Mouse (Mus musculus): Measurements from ENCODE around the gene Ripk1. TPM values are rescaled to one million over a fixed set of nuclear protein-coding genes. Genes with fewer than 3 reads are reported as not detected.
"Not testable (repeated sequence)": the region's sequence is repeated elsewhere in the genome, so short reads cannot be mapped to it uniquely, and the experiment has no call there.

Gene Ripk1
- total RNA-seq, 2 experiments from 2014 or later, result 8.2 to 9.6 TPM

GRCm38 (mm10) chr13:34074441-34074840 lies 72.3 kb downstream of the Ripk1 start:
- DNase-seq; intact Hi-C loops (cut with DNase I): not testable (repeated sequence)

DNA sequence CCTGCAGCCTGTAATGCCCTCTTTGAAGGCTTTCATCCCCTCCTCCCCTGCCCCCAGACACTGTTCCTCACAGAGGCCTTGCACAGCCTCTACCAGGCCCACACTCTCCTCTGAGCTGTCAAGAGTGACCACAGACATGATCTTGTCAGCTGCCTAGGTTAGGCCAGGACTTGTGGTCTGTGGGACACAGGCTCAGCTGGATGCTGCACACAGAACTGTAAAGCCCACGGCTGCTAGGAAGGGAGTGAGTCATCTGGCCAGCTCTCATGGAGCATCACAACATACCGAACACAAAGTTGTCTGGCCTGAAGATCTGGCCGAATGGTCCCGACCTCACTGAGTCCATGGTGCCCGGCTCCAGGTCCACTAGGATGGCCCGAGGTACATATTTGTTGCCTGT lies 73.7 kb downstream of the Ripk1 start:
- DNase-seq, result not testable (repeated sequence)
- intact Hi-C loops (cut with DNase I), result loop anchor here (2.0 kb wide), 1 partner anchor 29 kb away; no protein-coding TSS in a partner anchor

DNA sequence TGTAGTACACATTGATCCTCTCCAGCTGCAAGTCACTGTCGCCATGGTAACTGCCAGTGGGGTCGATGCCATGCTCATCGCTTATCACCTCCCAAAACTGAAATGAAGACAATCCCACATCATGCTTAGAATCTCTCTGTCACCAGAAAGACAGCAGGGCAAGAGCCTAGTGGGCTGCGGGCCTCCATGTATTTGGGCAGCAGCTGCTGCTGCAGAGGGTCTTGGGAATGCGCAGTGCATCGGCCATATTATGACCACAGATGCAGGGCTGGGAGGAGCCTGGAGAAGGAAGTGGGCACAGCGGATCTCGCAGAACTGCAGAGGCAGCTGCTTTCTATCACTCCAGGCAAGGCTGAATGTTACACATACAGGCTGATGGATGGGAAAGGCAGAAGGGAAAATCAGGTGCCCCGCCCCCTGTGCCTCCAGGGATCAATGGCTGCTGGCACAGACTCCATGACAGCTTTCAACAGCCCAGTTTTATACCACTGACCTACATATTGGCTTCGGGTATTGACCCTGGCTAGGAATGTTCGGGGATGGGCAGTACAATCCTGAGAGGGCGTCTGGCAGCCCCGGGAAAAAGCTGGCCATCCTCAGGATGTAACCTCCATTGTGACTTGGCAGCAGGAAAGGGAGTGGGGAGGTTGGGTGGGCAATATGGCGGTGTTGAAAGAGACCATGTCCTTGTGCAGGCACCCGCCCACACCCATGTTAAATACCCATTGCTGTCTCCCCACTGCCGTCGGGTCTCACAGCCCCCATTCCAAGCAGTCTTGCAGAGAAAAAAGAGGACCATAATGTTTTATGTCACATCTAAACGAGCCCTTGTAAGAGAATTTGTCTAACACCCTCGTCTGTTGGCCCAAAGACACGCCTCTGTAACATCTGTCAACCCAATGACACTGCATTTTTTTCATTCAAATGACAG lies 74.7 kb downstream of the Ripk1 start:
- intact Hi-C loops (cut with DNase I), result loop anchor here (2.0 kb wide), 1 partner anchor 30 kb away; no protein-coding TSS in a partner anchor
- DNase-seq, result peak in 1 of 2 experiments; percentile 53

DNA sequence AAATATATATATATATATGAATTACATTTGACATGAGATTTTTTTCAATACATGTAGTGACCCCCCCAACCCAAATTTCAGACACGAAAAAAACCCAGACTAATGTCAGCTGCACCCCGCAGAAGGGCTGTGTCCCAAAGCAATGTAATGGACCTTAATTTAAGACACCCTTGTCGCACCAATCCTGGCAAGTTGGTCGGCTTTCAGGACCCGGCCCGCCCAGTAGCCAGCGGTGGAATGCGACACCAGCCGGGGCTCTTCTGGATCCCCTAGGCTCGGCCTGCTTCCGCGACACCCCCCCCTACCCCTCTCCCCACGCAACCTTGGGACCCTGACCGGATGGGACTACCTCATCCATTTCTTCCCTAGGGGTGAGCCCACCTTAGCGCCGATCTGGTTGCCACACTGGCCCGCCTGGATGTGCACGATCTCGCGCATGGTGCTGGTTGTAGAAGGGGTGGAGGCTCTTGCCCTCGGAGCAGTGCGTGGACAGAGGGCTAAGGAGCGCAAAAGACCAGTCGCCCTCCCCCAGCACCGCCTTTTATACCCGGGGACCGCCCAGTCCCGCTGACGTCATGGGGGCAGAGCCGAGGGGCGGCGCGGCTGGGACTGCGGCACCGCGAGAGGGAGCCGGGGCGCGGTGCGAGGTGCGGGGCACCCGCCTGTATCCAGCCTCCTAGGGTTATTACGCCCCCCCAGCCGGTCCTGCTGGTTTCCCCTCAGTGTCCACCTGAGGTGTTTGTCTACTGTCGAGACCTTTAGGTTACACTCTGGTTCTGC lies 75.5 kb downstream of the Ripk1 start, which contains the start of gene Tubb2a:
Tubb2a (minus strand) TSS at position 516 of the 780 bp plus-strand sequence.
- peak; percentile 97 to 98 for DNase-seq
- intact Hi-C loops (cut with DNase I), result loop anchor here (1.0 to 2.0 kb wide), 4 partner anchors 31 to 77 kb away; partner anchors contain the start of gene Tubb2b

DNA sequence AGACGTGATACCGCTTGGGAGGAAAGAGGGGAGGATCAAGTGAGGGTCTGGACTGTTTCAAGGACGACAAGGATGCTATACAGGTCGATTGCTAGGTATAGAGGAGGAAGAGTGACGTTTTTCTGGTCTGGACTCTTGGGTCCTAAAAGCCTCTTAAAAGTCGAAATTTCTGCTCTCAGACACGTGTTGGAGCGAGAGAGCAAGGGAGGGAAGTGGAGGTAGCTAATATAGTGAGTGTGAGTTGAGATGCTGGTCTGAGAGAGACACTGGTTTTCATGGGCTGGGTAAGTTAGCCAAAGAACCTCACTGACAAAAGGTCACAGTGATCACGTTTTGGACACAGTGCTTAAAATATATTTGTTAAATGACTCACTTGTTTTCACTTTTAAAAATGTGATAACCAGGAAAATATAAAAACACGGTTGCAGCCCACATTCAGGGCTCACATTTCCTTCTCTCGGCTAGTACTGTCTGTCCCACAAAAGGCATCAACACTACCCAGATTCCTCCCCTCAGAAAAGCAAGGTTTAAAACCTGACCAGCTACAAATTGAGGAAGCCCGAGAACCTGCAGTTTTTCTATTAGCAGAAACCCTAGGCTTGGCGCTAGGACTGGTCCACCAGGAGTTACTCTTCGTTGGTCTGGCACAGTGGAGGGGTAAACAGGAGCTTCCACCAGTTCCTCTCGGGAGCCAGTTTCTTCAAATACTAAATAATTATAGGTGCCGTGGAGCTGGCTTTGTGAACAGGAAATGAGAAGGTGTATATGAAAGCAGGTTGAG lies 76.5 kb downstream of the Ripk1 start:
- intact Hi-C loops (cut with DNase I), result loop anchor here (1.0 to 2.0 kb wide), 3 partner anchors 52 to 76 kb away; partner anchors contain the start of gene Tubb2b
- DNase-seq, result no peak

GRCm38 (mm10) chr13:34079801-34080200 lies 77.6 kb downstream of the Ripk1 start:
- intact Hi-C loops (cut with DNase I), result loop anchor here (2.0 kb wide), 1 partner anchor 51 kb away; the partner anchor contains the start of gene Tubb2b

DNA sequence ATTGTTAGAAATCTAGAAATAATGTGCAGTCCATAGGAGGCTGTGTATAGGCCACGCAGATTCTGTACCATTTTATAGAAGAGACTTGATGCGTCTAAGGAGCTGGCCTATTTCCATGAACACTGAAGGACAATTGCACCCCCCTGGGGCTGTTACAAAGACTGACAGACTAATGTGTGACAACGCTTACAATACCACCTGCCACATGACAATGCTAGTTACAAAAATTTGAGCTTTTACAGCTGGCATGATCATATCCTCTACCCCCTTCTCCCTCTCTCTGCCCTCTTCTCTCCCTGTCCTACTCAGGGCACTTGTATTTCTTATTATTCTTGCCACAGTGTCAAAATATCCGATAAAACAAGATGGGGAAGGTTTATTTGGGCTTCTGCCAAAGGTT lies 79.8 kb downstream of the Ripk1 start:
- intact Hi-C loops (cut with DNase I), result no loop called here
- DNase-seq, result no peak

More at GRCm38 (mm10) chr13:34079801-34080200, 77.6 kb downstream of the Ripk1 start:
- DNase-seq, result no peak

- intact Hi-C loops (cut with DNase I), result no loop called here
- peak; percentile 66 to 71 for DNase-seq
Measured at GRCm38 (mm10) chr13:34084026-34084750, 82.0 kb downstream of the Ripk1 start.

Other genes starting within 250 kb of the Ripk1 start
- not detected for gene Serpinb6e, start 159.0 kb upstream of the Ripk1 start, total RNA-seq (2021)
- gene Serpinb6c, start 96.7 kb upstream of the Ripk1 start, total RNA-seq (2021), result not detected
- gene Nqo2, start 37.7 kb upstream of the Ripk1 start, total RNA-seq (2021), result 10 to 100 TPM; 38.3 to 38.5 TPM
- gene Serpinb6a, start 431 bp downstream of the Ripk1 start, total RNA-seq (2021), result 100 to 1,000 TPM; 106 to 112 TPM
- 10 to 100 TPM; 35.5 to 42.1 TPM for gene Bphl, start 35.2 kb downstream of the Ripk1 start, total RNA-seq (2021)
- 10 to 100 TPM; 41.2 to 43.8 TPM for gene Tubb2a, start 75.6 kb downstream of the Ripk1 start, total RNA-seq (2021)
- gene Tubb2b, start 128.1 kb downstream of the Ripk1 start, total RNA-seq (2021), result 1 to 10 TPM; 4.4 to 5.6 TPM
- 10 to 100 TPM; 28.3 to 30.9 TPM for gene Psmg4, start 160.6 kb downstream of the Ripk1 start, total RNA-seq (2021)